Mouse (Mus musculus): ENCODE measurements around the gene Cds1. TPM values are rescaled to one million over a fixed set of nuclear protein-coding genes. Genes with fewer than 3 reads are reported as not detected.

Cds1 gene
- 0.84 and 6.8 TPM in 2 replicates for total RNA-seq (2015; ENCODE audit: low replicate concordance)
- 0.39 TPM in 1 of 2 replicates, not detected in the other for total RNA-seq (2017; ENCODE audit: low replicate concordance)

DNA sequence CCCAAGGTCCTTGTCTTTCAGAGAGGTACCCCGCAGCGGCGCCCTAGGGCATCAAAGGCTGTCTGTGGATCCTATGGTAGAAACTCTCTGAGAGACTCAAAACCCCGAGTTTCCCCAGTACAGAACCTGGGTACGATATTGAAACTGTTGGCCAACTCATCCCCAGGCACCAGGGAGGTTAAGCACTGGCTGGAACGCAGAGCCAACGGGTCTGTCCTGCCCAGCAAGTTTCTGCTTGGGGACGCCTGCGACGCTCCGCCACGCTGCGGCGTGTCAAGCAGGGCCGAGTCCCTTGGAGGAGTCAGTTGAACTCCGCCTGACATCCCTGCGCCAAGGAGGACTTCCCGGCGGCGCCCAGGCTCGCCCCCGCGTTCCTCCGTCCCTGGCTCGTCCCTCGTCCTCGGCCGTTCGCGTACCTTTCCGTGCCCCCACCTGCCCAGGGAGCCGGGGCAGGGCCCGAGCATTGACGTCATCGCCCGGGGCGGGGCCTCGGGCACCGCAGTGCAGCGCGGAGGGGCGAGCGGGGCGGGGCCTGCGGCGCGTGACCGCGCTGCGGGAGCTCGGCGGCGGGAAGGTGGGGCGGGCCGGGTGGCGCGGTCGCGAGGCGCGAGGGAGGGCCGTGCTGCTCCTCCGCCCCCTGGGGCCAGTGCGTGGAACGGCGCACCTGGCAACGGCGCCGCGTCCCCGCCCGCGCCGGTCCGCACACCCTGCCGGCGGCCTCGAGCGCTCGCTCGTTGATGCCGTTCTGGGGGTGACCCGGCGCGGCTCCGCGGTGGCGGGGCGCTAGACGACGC lies at the start of gene Cds1:
Gene Cds1, plus strand, starts transcription at position 577 of the 794 bp plus-strand sequence.
- ATAC-seq (replicated peaks; ENCODE audit: low FRiP score, poor library complexity, severe bottlenecking) = no peak

- ATAC-seq (replicated peaks; ENCODE audit: low FRiP score, poor library complexity, severe bottlenecking) = no peak
Observed at GRCm38 (mm10) chr5:101724216-101724615, 40.7 kb upstream of the Cds1 start.

DNA sequence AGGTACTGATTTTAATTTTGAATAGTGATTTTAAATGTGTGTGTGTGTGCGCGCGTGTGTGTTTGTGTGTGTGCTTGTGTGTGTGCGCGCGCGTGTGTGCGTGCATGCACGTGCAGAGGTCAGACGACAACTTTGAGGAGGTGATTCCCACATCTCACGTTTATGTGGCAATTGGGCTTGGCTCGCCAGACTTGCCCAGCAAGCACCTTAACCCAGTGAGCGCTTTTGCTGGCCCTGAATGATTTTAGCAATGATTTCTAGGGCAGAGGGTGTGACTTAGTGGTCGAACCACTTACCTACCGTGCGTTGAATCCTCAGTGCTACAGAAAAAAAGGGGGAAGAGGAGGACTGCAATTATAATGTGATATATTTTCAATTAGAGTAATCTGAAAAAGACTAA lies 40.2 kb upstream of the Cds1 start:
- ATAC-seq (replicated peaks; ENCODE audit: low FRiP score, poor library complexity, severe bottlenecking) = no peak

- no peak for ATAC-seq (replicated peaks; ENCODE audit: low FRiP score, poor library complexity, severe bottlenecking)
Observed at GRCm38 (mm10) chr5:101725703-101726102, 39.2 kb upstream of the Cds1 start.

DNA sequence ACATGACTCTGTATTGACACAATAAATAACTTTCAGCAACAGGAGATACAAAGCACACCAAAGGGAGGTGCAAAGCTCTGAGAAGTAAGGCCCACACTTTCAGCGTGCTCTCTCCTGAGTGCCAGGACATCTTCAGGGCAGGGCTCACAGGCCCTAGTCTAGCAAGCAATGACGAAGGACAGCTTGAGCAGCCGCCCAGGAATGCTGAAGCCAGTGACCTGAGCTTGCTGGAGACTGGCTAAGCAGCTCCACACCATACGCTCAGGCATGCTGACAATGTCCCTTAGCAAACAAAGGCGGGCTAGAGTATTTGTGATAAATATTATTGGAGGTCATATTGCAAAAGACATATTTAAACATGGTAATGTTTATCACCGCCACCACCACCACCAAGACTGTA lies 38.6 kb upstream of the Cds1 start:
- no peak for ATAC-seq (replicated peaks; ENCODE audit: low FRiP score, poor library complexity, severe bottlenecking)

DNA sequence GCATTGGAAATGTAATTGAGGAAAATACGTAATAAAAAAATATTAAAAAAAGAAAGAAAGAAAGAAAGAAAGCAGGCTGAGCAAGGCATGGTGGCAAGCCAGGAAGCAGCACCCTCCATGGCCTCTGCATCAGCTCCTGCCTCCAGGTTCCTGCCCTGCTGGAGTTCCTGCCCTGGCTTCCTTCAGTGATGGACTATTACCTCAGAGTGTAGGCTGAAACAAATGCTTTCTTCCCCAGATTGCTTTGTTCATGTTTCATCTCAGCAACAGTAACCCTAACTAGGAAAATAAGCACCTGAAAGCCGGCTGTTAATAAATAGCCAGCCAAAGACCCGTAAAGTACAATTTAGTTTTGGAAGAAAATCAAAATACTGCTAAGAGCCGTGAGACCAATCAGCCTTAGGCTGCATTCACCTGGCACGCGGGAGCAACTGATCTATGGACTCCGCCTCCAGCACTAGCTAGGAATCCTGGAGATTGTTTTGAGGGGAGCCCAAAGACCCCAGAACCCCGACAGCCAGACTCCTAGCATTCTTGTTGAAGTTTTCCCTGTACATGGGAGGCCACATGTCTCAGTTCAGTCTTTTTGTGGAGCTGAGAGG lies 36.5 kb upstream of the Cds1 start:
- ATAC-seq (replicated peaks; ENCODE audit: low FRiP score, poor library complexity, severe bottlenecking) = no peak

DNA sequence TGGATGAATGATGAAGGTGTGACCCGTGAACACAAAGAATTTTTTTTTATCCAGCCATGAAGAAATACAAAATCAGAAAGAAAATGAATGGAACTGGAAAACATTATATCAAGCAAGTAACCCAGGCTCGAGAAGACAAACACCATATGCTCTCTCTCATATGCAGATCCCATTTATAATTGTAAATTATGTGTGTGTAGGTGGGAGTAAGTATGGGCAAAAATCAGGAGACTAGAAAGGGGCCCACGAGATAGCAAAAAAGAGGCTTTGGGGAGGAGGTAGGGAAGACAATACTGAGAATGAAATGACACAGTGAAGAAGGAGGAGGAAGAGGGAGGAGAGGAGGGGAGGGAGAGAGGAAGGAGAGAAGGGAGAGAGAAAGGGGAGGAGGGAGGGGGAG lies 27.6 kb upstream of the Cds1 start:
- no peak for ATAC-seq (replicated peaks; ENCODE audit: low FRiP score, poor library complexity, severe bottlenecking)

DNA sequence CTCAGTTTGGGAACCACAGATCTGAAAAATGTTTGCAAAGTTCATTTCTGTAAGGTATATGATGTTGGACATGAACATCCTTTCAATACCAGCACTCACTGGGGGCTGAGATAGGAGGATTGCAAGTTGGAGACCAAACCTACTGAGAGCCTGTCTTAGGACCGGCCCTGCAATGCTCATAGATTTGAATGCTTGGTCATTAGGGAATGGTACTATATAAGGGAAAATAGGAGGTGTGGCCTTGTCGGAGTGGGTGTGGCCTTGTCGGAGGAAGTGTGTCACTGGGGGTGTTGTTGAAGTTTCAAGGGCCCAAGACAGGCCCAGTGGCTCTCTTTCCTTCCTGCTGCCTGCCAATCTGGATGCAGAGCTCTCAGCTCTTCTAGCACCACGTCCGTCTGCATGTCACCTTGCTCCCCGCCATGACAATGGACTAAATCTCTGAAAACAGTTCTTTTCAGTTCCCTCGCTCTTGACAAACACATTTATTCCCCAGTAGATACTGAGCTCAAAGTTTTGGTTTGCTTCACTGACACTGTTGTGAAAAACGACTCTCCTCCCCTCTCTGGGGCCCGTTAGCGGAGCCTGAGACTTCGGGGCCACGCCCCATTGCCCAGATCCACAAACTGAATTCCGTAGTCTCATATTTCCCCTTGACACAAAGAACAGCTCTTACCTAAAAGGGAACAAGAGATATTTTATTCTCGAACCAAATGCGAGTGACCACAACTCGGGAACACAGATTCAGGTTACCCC lies 24.3 kb upstream of the Cds1 start:
- ATAC-seq (replicated peaks; ENCODE audit: low FRiP score, poor library complexity, severe bottlenecking) = no peak

GRCm38 (mm10) chr5:101741224-101741591 lies 23.7 kb upstream of the Cds1 start:
- ATAC-seq (replicated peaks; ENCODE audit: low FRiP score, poor library complexity, severe bottlenecking) = no peak

- no peak for ATAC-seq (replicated peaks; ENCODE audit: low FRiP score, poor library complexity, severe bottlenecking)
Observed at GRCm38 (mm10) chr5:101742014-101742413, 22.9 kb upstream of the Cds1 start.

GRCm38 (mm10) chr5:101742425-101742824 lies 22.5 kb upstream of the Cds1 start:
- no peak for ATAC-seq (replicated peaks; ENCODE audit: low FRiP score, poor library complexity, severe bottlenecking)

DNA sequence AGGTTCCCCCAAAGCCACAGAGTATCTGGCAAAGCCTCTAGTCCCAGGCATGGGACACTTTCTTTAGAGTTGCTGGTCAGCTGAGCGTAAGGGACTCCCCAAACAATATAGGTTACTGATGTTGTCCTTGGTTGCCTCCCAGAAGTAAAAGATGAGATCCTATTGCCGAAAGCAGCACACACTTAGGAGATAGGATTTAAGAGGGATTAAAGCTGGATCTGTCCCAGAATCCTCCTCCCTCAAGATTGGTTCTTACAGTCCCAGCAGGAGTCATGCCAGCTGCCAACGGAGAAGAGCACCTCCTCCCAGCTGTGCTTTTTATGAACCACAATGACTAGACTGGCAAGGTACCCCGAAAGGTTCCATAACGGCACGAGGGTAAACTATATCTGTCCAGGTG lies 20.0 kb upstream of the Cds1 start:
- ATAC-seq (replicated peaks; ENCODE audit: low FRiP score, poor library complexity, severe bottlenecking) = no peak

- ATAC-seq (replicated peaks; ENCODE audit: low FRiP score, poor library complexity, severe bottlenecking) = no peak
Observed at GRCm38 (mm10) chr5:101753680-101754079, 11.2 kb upstream of the Cds1 start.

DNA sequence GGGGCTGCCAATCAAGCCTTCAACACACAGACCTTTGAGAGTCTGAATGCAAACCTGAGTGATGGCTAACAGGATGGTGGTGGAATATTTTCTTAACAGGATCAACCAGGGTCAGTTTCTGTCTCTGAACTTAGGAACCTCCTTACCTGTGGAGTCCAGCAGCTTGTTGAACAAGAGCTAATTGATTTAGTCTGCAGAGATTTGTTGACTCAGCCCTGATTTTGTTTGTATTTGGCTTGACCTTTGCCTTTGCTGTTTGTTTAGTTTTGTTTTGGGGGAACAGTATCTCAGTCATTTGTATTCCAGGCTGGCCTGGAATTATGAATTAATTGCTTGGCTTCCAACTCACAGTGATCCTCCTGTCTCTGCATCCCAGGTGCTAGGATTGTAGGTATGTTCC lies 7.3 kb upstream of the Cds1 start:
- no peak for ATAC-seq (replicated peaks; ENCODE audit: low FRiP score, poor library complexity, severe bottlenecking)

- no peak for ATAC-seq (replicated peaks; ENCODE audit: low FRiP score, poor library complexity, severe bottlenecking)
Observed at GRCm38 (mm10) chr5:101761685-101762084, 3.2 kb upstream of the Cds1 start.

DNA sequence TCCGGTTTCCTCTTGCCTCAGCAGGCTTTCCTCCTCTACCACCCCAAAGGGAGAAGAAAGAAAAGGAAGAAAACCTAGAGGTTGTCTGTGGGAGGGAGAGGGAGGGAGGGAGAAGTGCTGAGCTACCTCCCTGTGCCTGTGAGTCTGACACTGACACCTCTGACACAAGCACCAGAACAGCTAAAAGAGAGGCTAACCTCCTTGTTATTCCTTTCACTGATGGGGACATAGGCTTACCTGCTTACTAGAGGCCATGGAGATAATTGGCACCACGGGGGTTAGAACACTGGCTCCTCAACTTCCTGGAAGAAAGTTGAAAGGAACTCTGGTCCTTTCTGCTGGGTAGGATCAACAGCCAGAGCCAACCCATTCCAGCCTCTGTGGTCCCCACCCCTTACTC lies 1.4 kb upstream of the Cds1 start:
- no peak for ATAC-seq (replicated peaks; ENCODE audit: low FRiP score, poor library complexity, severe bottlenecking)

DNA sequence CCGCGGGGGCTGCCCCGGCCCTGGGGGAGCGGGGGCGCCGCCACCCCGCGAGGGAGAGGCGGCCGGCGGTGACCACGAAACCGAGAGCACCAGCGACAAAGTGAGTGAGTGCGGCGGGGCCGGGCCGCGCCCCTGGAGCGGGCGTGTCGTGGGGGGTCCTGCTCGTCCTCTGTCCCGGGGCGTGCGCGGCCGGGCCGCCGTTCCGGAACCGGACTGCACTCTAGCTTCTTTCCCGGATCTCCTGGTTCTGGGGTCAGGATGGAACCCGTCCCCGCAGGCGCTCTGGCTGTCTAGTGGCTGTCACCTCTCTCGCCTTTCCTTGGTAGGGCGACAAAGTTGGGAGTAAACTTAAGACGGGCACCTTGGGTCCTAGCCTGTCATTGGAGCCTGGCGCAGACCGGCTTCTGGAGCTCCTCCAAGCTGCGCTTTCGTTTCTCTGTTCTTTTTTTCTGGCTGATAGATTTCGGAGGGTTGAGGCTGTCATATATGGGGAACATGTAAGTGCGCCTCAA lies 516 bp downstream of the Cds1 start:
- ATAC-seq (replicated peaks; ENCODE audit: low FRiP score, poor library complexity, severe bottlenecking) = no peak

DNA sequence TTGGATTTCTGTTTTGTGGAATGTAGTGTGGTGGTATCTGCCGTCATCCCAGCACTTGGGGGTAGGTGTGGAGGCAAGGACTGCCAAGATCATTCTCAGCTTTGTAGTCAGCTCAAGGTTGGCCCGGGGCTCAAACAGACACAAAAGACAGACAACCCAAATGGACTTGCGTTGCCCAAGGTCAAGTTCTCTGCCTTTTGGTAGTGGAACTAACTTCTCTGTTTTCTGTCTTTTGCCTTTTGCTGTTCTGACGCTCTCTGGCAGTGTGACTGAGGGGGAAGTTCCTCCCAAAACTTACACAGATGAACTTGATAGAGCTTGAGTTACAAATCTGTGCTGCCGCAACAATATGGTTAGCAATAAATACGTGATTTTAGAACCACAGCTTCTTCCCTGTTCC lies 1.3 kb downstream of the Cds1 start:
- ATAC-seq (replicated peaks; ENCODE audit: low FRiP score, poor library complexity, severe bottlenecking) = no peak

GRCm38 (mm10) chr5:101767086-101767485 lies 2.2 kb downstream of the Cds1 start:
- ATAC-seq (replicated peaks; ENCODE audit: low FRiP score, poor library complexity, severe bottlenecking) = no peak

- no peak for ATAC-seq (replicated peaks; ENCODE audit: low FRiP score, poor library complexity, severe bottlenecking)
Observed at GRCm38 (mm10) chr5:101767486-101767885, 2.6 kb downstream of the Cds1 start.

GRCm38 (mm10) chr5:101768558-101768957 lies 3.6 kb downstream of the Cds1 start:
- no peak for ATAC-seq (replicated peaks; ENCODE audit: low FRiP score, poor library complexity, severe bottlenecking)

Data from erythroid progenitor cell, adult 5-6 weeks (primary cell).